Mouse (Mus musculus) intestine, postnatal 0 days (tissue): Measurements from ENCODE around the gene Golga7b. TPM values are rescaled to one million over a fixed set of nuclear protein-coding genes. Genes with fewer than 3 reads are reported as not detected.
A peak's percentile ranks its signal among the peaks of the same experiment; 100 is the strongest.

Experiments used
- ATAC-seq: fragments of 200-750 bp; cut with Nextera tagmentation; 2 replicates; pipeline ENCODE4 v1.8.0; 2017; ENCODE audit warnings: mild to moderate bottlenecking, moderate TSS enrichment, moderate library complexity
- H3K27ac ChIP-seq: fragments of 300-500 bp; sonication (generic); 2 replicates; pipeline ENCODE4 v1.5.1; 2014; ENCODE audit warnings: mild to moderate bottlenecking, low read depth, low read length, moderate library complexity
- H3K27me3 ChIP-seq: fragments of 300-500 bp; sonication (generic); replicated peaks from 2 replicates; pipeline ENCODE4 v1.6.1; 2014; ENCODE audit warnings: low read length, mixed read lengths; ENCODE audit not compliant: control insufficient read depth, insufficient read depth
- H3K36me3 ChIP-seq: fragments of 300-500 bp; sonication (generic); 2 replicates; pipeline ENCODE4 v1.6.1; 2014; ENCODE audit warnings: mild to moderate bottlenecking, moderate library complexity; ENCODE audit not compliant: control insufficient read depth, insufficient read depth
- H3K4me1 ChIP-seq: fragments of 300-500 bp; sonication (generic); replicated peaks from 2 replicates; pipeline ENCODE4 v1.6.1; 2014; ENCODE audit warnings: antibody characterized with exemption, low read length, mixed read lengths; ENCODE audit not compliant: control insufficient read depth, insufficient read depth
- H3K4me2 ChIP-seq: fragments of 300-500 bp; sonication (generic); replicated peaks from 2 replicates; pipeline ENCODE4 v1.6.1; 2014; ENCODE audit warnings: low read depth, mild to moderate bottlenecking, moderate library complexity
- H3K4me3 ChIP-seq: fragments of 300-500 bp; sonication (generic); 2 replicates; pipeline ENCODE4 v1.5.1; 2014; ENCODE audit warnings: low read depth, low read length
- H3K9ac ChIP-seq: fragments of 300-500 bp; sonication (generic); 2 replicates; pipeline ENCODE4 v1.6.1; 2014; ENCODE audit warnings: mild to moderate bottlenecking, low read depth, low read length
- H3K9me3 ChIP-seq: fragments of 300-500 bp; sonication (generic); 2 replicates; pipeline ENCODE4 v1.6.1; 2016; ENCODE audit warnings: mixed run types; ENCODE audit not compliant: control insufficient read depth
- CTCF ChIP-seq: sonication (generic); IDR thresholded peaks from 2 replicates; pipeline ENCODE4 v1.5.1; 2016; ENCODE audit warnings: low read depth, mild to moderate bottlenecking, control low read depth, antibody characterized with exemption, moderate library complexity
- WGBS: fragments of 180-500 bp; shearing (Covaris S2); extraction: QIAGEN DNeasy Blood & Tissue Kit; methylation state at CpG from one replicate; pipeline ENCODE4 v1.1.7; 2014; 5-methylcytosine and 5-hydroxymethylcytosine counted together
- polyA plus RNA-seq: library from polyadenylated mRNA; unstranded; fragments of >200 nt; fragmentation: Nextera tagmentation; extraction: Ambion mirVana; gene quantifications from 2 replicates; pipeline ENCODE4 v1.2.1, GENCODE M21; 2015

The Golga7b gene
- polyA plus RNA-seq, result 0.73 and 0.86 TPM in 2 replicates

GRCm38 (mm10) chr19:42247519-42247918 is at the start of gene Golga7b:
Gene Golga7b (plus strand): TSS chr19:42247574.
- TF ChIP-seq CTCF, result no peak
- no peaks in the 10 kb centered on the region for H3K9me3 ChIP-seq
- no peak within 1 kb of the TSS for H3K9ac ChIP-seq
- no peak within 1 kb of the TSS for H3K4me2 ChIP-seq
- H3K4me1 ChIP-seq, result no peaks in the 10 kb centered on the region
- no peak within 1 kb of the TSS for H3K27ac ChIP-seq
- no peaks in the 10 kb centered on the region for H3K27me3 ChIP-seq
- no peak within 1 kb of the TSS for H3K4me3 ChIP-seq
- no peaks in the 10 kb centered on the region for H3K36me3 ChIP-seq
- ATAC-seq, result no peak
- whole genome bisulfite sequencing, result 77% methylated on average over 3 of the region's 3 CpGs

GRCm38 (mm10) chr19:42198026-42198425 is 49.3 kb upstream of the Golga7b start:
- Histone ChIP-seq H3K9ac (no peak overlapping the region), H3K4me1 (no peaks in the 10 kb centered on the region), H3K27me3 (peaks cover 36% of the 10 kb centered on the region), H3K4me3 (no peak overlapping the region), H3K4me2 (no peak overlapping the region), H3K9me3 (no peaks in the 10 kb centered on the region), H3K27ac (no peak overlapping the region), H3K36me3 (0 out of 2 replicates have a peak, but pooled peaks cover under 1% of the 10 kb centered on the region)
- WGBS, result 44% methylated on average over 11 of the region's 11 CpGs
- ATAC-seq, result no peak
- TF ChIP-seq CTCF, result no peak

- Histone ChIP-seq H3K9me3 (no peaks in the 10 kb centered on the region), H3K9ac (no peak within 1 kb of the TSS), H3K4me3 (peak within 1 kb of the TSS; percentile 17; the same call in 1 of the 2 replicates), H3K4me1 (no peaks in the 10 kb centered on the region), H3K36me3 (no peaks in the 10 kb centered on the region), H3K27ac (no peak within 1 kb of the TSS), H3K4me2 (peak within 1 kb of the TSS; percentile 44), H3K27me3 (peaks cover 40% of the 10 kb centered on the region)
- 1% methylated on average over 57 of the region's 60 CpGs for WGBS
- no peak for TF ChIP-seq CTCF
- ATAC-seq, result no peak
These were observed 45.5 kb upstream of the Golga7b start, which contains the start of gene Sfrp5 for GRCm38 (mm10) chr19:42201696-42202381. Gene Sfrp5 (minus strand): TSS chr19:42202252.

GRCm38 (mm10) chr19:42202467-42202866 is 44.9 kb upstream of the Golga7b start:
- Histone ChIP-seq H3K9ac (no peak overlapping the region), H3K4me2 (no peak overlapping the region), H3K36me3 (no peaks in the 10 kb centered on the region), H3K4me3 (no peak overlapping the region), H3K27ac (no peak overlapping the region), H3K4me1 (no peaks in the 10 kb centered on the region), H3K9me3 (no peaks in the 10 kb centered on the region), H3K27me3 (peaks cover 40% of the 10 kb centered on the region)
- no peak for ATAC-seq
- 38% methylated on average over 8 of the region's 8 CpGs for WGBS
- no peak for TF ChIP-seq CTCF

- ATAC-seq, result no peak
- 74% methylated on average over 4 of the region's 4 CpGs for WGBS
These were observed 43.1 kb upstream of the Golga7b start for GRCm38 (mm10) chr19:42204306-42204705.

GRCm38 (mm10) chr19:42205201-42205600 is 42.2 kb upstream of the Golga7b start:
- Histone ChIP-seq H3K27me3 (peaks cover 30% of the 10 kb centered on the region), H3K9me3 (no peaks in the 10 kb centered on the region), H3K4me3 (no peak overlapping the region), H3K27ac (no peak overlapping the region), H3K9ac (no peak overlapping the region), H3K4me1 (no peaks in the 10 kb centered on the region), H3K4me2 (no peak overlapping the region), H3K36me3 (no peaks in the 10 kb centered on the region)
- TF ChIP-seq CTCF, result no peak
- 78% methylated on average over 8 of the region's 8 CpGs for WGBS
- ATAC-seq, result no peak

More at GRCm38 (mm10) chr19:42204306-42204705, 43.1 kb upstream of the Golga7b start:
- H3K4me2 ChIP-seq, result no peak overlapping the region
- H3K9ac ChIP-seq, result no peak overlapping the region
- H3K4me3 ChIP-seq, result no peak overlapping the region
- H3K9me3 ChIP-seq, result no peaks in the 10 kb centered on the region
- H3K27ac ChIP-seq, result no peak overlapping the region
- no peaks in the 10 kb centered on the region for H3K36me3 ChIP-seq
- H3K4me1 ChIP-seq, result no peaks in the 10 kb centered on the region
- H3K27me3 ChIP-seq, result peaks cover 32% of the 10 kb centered on the region
- TF ChIP-seq CTCF, result no peak
